Mouse (Mus musculus): ENCODE data around the gene Bbox1. TPM values are rescaled to one million over a fixed set of nuclear protein-coding genes. Genes with fewer than 3 reads are reported as not detected.
A peak's percentile ranks its signal among the peaks of the same experiment; 100 is the strongest.

The Bbox1 gene
- polyA plus RNA-seq, 1 experiment from 2014 or later = 0.63 TPM

DNA sequence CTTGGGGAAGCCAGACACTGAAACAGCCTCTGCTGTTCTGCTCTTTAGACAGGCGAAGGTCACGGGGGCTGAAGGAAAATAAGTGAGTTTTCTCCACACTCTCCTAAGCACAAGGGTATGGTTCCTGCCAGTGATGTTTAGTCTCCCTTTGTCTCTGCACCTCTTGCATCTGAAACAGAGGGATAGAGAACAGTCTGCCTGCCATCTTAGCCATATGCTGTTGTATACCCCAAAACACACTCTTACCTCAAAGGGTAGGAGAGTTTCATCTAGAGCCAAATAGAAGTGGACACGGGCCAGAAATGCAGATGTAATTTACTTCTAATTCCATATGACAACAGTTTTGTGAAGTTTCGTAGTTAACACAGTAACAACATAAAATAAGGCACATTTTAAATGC, 83.6 kb downstream of the Bbox1 start:
- Histone ChIP-seq H3K36me3 (no peaks in the 10 kb centered on the region), H3K4me2 (no peak overlapping the region), H3K4me3 (replicated peaks) (no peak overlapping the region), H3K9me3 (no peaks in the 10 kb centered on the region), H3K27ac (no peak overlapping the region), H3K4me1 (peaks cover 7% of the 10 kb centered on the region; the same call in 1 of the 2 replicates), H3K9ac (no peak overlapping the region), H3K27me3 (replicated peaks) (no peaks in the 10 kb centered on the region)
- WGBS = 83% methylated on average over 4 of the region's 4 CpGs
- no peak for ATAC-seq (ENCODE audit: insufficient read depth, low FRiP score, low read depth)

DNA sequence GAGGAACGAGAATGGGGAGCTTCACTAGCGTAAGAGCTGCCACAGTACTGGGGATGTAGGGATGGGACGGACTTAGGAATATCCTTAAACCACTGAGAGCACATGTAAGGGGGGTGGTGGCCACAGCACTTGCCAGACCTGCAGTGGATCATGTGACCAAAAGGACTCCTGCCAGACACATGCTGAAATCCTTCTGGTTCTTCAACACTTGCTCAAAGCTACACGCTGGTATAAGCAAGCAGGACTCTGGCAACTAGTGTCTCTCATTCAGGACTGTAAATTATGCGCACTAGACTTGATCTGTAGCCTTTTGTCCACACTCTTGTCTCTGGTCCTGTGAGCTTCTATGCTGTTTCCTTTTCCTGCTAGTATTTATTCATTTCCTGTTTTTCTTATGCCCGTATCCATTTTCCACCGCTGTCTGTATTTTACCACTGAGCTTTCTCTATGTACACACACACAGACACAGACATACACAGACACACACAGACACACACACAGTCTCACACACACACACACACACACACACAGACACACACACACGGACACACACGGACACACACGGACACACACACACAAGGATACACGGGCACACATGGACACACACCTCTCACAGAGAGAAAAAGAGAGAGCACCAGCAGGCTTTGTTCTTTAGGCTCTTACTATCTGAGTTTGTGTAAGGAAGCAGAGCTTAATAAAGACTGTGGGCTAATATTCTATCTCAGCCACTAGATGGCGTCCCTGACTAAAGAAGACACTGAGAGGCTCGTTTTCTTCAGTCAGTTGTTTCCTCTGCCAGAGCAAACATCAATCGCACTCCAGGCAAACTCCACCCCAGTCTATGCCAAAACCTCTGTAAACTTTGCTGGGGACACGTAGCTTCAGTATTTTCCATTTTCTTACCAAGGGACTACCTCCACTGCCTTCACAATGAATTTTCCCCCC, 84.9 kb downstream of the Bbox1 start:
- Histone ChIP-seq H3K36me3 (no peaks in the 10 kb centered on the region), H3K27me3 (replicated peaks) (no peaks in the 10 kb centered on the region), H3K9me3 (no peaks in the 10 kb centered on the region), H3K4me3 (replicated peaks) (no peak overlapping the region), H3K9ac (no peak overlapping the region), H3K4me1 (peaks cover 7% of the 10 kb centered on the region; the same call in 1 of the 2 replicates), H3K27ac (no peak overlapping the region), H3K4me2 (peak overlapping the region; percentile 41; the same call in 1 of the 2 replicates)
- 28% methylated on average over 15 of the region's 15 CpGs for WGBS
- ATAC-seq (ENCODE audit: insufficient read depth, low FRiP score, low read depth) = peak; percentile 73; the same call in 1 of the 2 replicates

DNA sequence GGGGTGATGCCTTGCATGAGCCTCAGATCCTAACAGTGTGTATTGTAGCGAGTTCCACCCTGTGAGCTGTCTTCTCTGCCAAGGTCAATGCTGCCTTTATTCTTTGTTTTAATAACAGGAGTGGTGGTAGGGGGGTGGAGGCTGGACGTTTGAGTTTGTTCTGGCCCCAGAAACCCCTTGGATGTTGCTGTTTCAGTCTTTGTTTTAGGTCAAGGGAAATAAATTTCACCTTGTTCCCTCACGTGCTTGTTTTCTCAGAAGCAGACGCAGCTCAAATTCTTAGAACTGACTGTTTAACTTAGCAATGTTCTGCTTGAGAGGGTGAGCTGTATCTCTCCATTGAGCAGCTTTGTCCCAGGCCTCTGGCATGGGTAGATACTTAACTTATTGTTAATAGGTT, 87.9 kb downstream of the Bbox1 start:
- H3K4me1 ChIP-seq = peaks cover 7% of the 10 kb centered on the region; the same call in 1 of the 2 replicates
- H3K27ac ChIP-seq = no peak overlapping the region
- H3K27me3 ChIP-seq (replicated peaks) = no peaks in the 10 kb centered on the region
- 45% methylated on average over 4 of the region's 4 CpGs for WGBS
- H3K4me2 ChIP-seq = no peak overlapping the region
- no peaks in the 10 kb centered on the region for H3K9me3 ChIP-seq
- no peak for ATAC-seq (ENCODE audit: insufficient read depth, low FRiP score, low read depth)
- no peak overlapping the region for H3K4me3 ChIP-seq (replicated peaks)
- no peaks in the 10 kb centered on the region for H3K36me3 ChIP-seq
- no peak overlapping the region for H3K9ac ChIP-seq

DNA sequence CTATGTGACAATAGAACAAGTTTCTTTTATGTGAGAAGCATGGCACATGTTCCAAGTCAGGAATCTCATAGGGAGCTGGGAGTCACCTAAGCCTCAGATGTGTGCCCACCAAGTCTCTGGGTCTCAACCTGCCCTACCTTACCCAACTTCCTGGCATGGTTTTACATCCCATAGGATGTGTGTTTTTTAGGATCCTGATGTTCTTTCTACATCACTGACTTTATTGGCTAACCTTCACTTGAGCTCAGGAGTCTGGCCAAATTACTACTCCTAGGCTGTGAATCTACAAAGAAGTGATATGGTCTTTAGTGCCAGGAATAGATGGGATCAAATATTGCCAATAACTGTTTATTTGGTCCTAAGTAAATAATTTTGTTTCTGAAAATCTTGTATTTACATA, 88.4 kb downstream of the Bbox1 start:
- Histone ChIP-seq H3K9me3 (no peaks in the 10 kb centered on the region), H3K4me3 (replicated peaks) (no peak overlapping the region), H3K4me2 (no peak overlapping the region), H3K27ac (no peak overlapping the region), H3K36me3 (no peaks in the 10 kb centered on the region), H3K9ac (no peak overlapping the region), H3K27me3 (replicated peaks) (no peaks in the 10 kb centered on the region), H3K4me1 (peaks cover 7% of the 10 kb centered on the region; the same call in 1 of the 2 replicates)
- no peak for ATAC-seq (ENCODE audit: insufficient read depth, low FRiP score, low read depth)

DNA sequence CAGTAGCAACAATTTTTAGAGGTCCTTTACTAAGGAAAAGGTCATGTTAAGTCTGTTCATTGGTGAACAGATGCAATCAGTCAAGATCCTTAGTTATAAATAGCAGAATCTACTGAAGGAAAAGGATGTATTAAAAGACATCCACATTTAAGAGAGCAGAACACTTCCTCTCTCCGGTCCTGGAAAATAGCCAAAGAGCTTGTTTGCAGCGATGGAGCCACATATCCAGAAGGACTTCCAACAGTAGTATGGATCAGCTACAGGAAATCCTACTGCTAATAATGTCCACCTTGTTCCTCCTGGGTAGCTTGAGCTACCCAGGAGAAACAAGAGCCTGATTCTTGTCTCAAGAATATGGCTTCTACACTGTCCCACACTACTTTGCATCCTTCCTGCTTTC, 91.6 kb downstream of the Bbox1 start:
- no peak overlapping the region for H3K4me2 ChIP-seq
- ATAC-seq (ENCODE audit: insufficient read depth, low FRiP score, low read depth) = no peak
- WGBS = 51% methylated on average over 2 of the region's 2 CpGs
- no peaks in the 10 kb centered on the region for H3K36me3 ChIP-seq
- H3K27me3 ChIP-seq (replicated peaks) = no peaks in the 10 kb centered on the region
- H3K27ac ChIP-seq = no peak overlapping the region
- H3K4me3 ChIP-seq (replicated peaks) = no peak overlapping the region
- H3K9ac ChIP-seq = no peak overlapping the region
- no peaks in the 10 kb centered on the region for H3K4me1 ChIP-seq
- no peaks in the 10 kb centered on the region for H3K9me3 ChIP-seq

DNA sequence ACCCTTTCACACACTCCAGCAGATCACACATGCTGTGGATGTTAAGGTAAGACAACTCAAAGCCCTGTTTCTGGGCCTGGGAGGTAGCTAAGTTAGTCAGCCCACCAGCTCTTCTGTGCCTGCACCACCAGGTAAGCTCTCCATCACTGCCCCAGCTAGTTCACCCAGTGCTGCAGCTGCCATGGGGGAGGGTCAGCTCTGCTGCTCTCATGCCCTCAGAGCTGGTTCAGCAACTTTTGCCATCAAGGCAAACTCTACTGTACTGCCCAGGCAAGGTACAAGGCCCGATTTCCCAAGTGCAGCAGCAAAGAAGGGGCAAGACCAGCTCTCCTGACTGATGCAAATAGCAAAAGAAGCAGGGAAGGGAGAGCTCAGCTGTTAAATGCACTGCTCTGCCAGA, 93.9 kb downstream of the Bbox1 start:
- Histone ChIP-seq H3K27me3 (replicated peaks) (no peaks in the 10 kb centered on the region), H3K9ac (no peak overlapping the region), H3K9me3 (no peaks in the 10 kb centered on the region), H3K27ac (no peak overlapping the region), H3K36me3 (no peaks in the 10 kb centered on the region), H3K4me1 (no peaks in the 10 kb centered on the region), H3K4me2 (no peak overlapping the region), H3K4me3 (replicated peaks) (no peak overlapping the region)
- WGBS = 62% methylated on average over 1 of the region's 1 CpGs
- peak; percentile 50; the same call in 1 of the 2 replicates for ATAC-seq (ENCODE audit: insufficient read depth, low FRiP score, low read depth)

DNA sequence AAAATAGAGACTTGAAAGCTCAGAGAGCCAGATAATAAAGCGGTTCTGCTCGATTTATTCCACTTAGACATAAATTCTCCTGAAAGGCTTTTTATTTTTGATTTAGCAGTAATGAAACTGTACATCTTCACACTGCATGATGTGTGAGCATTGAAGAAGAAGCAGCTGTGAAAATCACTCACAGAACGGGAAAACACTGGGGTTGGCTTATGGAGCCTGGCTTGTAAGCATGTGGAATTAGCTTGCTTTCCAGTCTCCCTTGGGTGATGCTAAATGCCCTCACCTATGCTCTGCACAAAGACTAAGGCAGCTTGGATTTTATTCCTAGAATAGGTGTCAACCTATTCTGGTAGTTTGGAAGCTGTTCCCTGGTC, 98.7 kb downstream of the Bbox1 start:
- Histone ChIP-seq H3K9me3 (no peaks in the 10 kb centered on the region), H3K4me3 (replicated peaks) (no peak overlapping the region), H3K27ac (peak overlapping the region; percentile 14; the same call in 1 of the 2 replicates), H3K36me3 (no peaks in the 10 kb centered on the region), H3K4me1 (no peaks in the 10 kb centered on the region), H3K4me2 (no peak overlapping the region), H3K9ac (no peak overlapping the region), H3K27me3 (replicated peaks) (no peaks in the 10 kb centered on the region)
- 40% methylated on average over 3 of the region's 3 CpGs for WGBS
- no peak for ATAC-seq (ENCODE audit: insufficient read depth, low FRiP score, low read depth)

DNA sequence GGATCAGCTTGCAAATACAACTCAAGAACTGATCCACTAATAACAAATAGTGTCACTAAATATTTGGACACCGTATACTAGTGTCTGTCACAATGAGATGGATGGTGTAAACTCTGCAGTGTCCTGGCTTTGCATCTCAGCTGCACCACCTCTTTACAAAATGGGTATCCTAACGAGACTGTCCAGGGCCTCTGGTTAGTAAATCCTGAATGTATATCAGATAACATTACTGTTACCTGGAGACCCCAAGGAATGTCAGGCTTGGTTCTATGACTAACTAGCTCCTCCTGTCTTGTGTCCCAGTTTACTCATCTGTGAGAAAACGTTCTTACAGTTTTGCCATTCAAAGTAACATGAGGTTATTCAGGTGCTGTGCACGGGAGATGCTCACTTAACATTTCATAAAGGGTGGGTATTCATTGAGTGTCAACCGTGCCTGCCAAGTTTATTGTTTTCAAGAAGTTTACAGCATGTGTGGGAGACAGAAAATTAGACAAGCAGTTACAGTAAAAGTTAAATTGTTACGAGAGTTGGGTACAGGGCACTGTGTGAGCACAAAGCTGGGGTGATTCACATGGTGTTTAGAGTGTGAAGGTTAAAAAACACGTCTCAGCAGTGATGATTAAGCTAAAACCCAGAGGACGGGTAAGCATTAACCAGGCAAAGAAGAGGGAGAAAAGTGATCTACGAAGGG, 99.2 kb downstream of the Bbox1 start:
- no peaks in the 10 kb centered on the region for H3K27me3 ChIP-seq (replicated peaks)
- ATAC-seq (ENCODE audit: insufficient read depth, low FRiP score, low read depth) = no peak
- no peaks in the 10 kb centered on the region for H3K4me1 ChIP-seq
- no peak overlapping the region for H3K4me2 ChIP-seq
- H3K36me3 ChIP-seq = no peaks in the 10 kb centered on the region
- no peak overlapping the region for H3K9ac ChIP-seq
- WGBS = 36% methylated on average over 9 of the region's 9 CpGs
- H3K27ac ChIP-seq = peak overlapping the region; percentile 22; the same call in 1 of the 2 replicates
- H3K9me3 ChIP-seq = no peaks in the 10 kb centered on the region
- no peak overlapping the region for H3K4me3 ChIP-seq (replicated peaks)

DNA sequence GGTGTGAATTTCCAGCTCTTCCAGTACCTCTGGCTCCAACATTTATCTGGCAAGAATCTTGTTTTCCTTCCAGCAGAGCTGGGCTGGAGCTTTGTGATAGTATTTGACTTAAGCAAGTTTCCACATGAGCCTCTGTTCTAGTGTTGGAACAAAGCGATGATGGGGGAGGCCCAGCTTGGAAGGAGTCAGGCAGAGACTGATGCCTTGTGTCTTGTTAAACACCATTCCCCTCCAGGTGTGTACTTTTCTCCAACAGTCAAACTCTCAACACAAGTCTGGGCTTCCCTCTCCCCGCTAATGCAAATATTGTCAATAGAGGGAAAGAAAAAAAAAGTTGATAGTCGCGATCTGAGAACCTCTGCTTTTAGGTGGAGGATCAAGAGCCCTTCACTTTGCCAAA, 100.1 kb downstream of the Bbox1 start:
- no peak overlapping the region for H3K9ac ChIP-seq
- no peak overlapping the region for H3K4me3 ChIP-seq (replicated peaks)
- H3K9me3 ChIP-seq = no peaks in the 10 kb centered on the region
- ATAC-seq (ENCODE audit: insufficient read depth, low FRiP score, low read depth) = peak; percentile 78
- peak overlapping the region; percentile 16; the same call in 1 of the 2 replicates for H3K27ac ChIP-seq
- 63% methylated on average over 4 of the region's 4 CpGs for WGBS
- H3K27me3 ChIP-seq (replicated peaks) = no peaks in the 10 kb centered on the region
- H3K36me3 ChIP-seq = no peaks in the 10 kb centered on the region
- no peaks in the 10 kb centered on the region for H3K4me1 ChIP-seq
- no peak overlapping the region for H3K4me2 ChIP-seq

Other genes starting within 250 kb of the Bbox1 start
- gene Fibin, start 48.6 kb upstream of the Bbox1 start, polyA plus RNA-seq (2015; fragmentation: Nextera tagmentation; extraction: Ambion mirVana) = 44.4 and 45.3 TPM in 2 replicates